Mouse (Mus musculus): ENCODE data around the gene Pih1d1.
A peak's percentile ranks its signal among the peaks of the same experiment; 100 is the strongest.
"Not testable (repeated sequence)": the region's sequence is repeated elsewhere in the genome, so short reads cannot be mapped to it uniquely, and the experiment has no call there.

The Pih1d1 gene

GRCm38 (mm10) chr7:45148534-45149098 is 5.5 kb upstream of the Pih1d1 start:
- no peak for DNase-seq (ENCODE audit: low spot score)

GRCm38 (mm10) chr7:45149545-45149944 is 4.6 kb upstream of the Pih1d1 start:
- no peak for DNase-seq (ENCODE audit: low spot score)

- no peak for DNase-seq (ENCODE audit: low spot score)
Measured at GRCm38 (mm10) chr7:45150321-45150720, 3.8 kb upstream of the Pih1d1 start.

GRCm38 (mm10) chr7:45151303-45151702 is 2.8 kb upstream of the Pih1d1 start:
- DNase-seq (ENCODE audit: low spot score): no peak

DNA sequence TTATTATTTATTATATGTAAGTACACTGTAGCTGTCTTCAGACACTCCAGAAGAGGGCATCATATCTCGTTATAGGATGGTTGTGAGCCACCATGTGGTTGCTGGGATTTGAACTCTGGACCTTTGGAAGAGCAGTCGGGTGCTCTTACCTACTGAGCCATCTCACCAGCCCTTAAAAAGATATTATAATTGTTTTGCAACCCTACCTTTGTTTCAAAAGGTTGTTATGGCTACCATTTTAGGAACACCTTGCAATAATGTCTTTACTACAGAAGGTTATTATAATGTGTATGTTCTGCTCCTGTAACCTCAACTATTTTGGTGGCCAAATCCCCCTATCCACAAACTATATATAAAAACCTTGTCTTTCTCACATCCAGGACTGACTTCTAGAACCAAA is 1.1 kb upstream of the Pih1d1 start:
- not testable (repeated sequence) for DNase-seq (ENCODE audit: low spot score)

DNA sequence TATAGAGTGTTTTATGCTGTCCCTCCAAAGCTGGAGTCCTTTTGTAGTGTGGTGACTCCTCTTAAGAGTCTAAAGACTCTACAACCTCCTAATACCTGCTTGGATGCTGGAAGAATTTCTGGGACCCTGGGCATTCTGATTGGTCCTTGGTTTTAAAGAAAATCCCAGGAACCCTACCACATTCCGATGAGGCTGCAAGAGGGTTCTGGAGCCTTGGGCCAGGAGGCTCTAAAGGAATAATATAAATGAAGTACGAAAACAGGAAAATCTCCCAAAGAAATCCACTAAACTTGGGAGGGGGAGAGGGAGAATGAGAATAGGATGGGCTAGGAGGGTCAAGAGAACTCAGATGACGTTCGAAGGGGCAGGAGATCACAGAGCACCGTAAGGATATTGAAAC is 517 bp upstream of the Pih1d1 start:
- no peak for DNase-seq (ENCODE audit: low spot score)

DNA sequence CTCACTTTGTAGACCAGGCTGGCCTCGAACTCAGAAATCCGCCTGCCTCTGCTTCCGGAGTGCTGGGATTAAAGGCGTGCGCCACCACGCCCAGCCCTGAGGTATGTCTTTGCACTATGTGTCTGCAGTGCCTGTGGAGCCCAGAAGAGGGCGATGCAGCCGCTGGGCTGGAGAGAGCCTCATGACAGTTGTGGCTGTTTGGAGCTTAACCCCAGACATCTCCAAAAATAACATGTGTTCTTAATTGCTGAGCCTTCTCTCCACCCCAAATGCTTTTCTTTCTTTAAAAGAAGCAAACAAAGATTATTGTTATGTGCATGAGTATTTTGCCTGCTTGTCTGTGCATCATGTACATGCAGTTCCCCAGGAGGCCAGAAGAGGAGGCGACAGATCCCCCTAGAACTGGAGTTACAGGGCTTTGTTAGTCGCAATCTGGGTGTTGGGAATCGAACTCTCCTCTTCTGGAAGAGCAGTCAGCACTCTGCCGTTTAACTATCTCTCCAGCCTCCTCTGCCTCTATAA is 951 bp downstream of the Pih1d1 start:
- no peak for DNase-seq (ENCODE audit: low spot score)

DNA sequence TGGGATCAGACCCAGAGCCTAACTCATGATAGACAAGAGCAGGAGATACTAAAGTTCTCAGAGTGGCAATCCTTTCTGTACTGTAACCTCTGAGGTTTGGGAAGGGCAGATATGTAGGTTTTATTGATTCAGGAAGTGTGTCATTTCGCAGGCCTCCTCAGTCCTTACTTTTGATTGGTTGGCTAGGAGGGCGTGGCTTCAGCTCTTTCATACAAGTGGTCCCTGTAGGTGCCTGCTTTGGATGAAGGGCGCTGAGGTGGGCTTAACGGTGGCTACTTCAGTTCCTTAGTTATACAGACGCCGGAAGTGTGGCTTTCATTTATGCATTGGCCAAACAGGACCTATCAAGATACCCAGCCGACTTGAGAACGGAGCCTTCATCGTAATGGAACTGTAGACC is 1.5 kb downstream of the Pih1d1 start:
- no peak for DNase-seq (ENCODE audit: low spot score)

DNA sequence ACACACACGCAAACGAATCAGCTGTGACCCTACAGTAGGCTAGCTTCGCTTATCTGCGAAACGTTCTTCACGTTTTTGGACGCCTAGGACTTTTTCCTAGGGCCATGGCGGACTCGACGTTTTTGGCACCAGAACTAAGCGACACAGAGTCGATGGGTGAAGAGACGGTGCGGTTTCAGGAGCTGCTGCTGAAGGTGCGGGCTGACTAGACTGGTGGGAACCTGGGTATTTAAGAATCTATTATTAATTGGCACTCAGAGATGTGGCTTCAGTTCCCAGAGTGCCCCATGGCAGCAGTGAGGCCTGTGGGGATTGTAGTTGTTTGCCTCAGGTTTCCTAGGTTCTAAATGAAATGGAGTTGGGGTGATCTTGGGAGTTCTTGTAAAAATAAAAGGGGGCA is 2.1 kb downstream of the Pih1d1 start:
- DNase-seq (ENCODE audit: low spot score): no peak

DNA sequence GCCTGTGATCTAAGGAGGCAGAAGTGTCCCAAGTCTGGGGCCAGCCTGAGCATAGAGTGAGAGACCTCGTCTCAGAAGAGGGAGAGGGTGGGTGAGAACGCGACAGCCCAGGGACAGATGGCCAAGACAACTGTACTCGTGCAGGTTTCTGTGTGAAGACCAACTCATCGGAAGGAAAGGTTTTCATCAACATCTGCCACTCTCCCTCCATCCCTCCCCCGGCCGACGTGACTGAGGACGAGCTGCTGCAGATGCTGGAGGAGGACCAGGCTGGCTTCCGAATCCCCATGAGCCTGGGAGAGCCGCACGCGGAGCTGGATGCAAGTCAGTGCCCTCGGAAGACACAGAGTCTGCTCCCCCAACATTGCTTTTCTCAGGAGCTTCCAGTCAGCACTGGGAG is 3.4 kb downstream of the Pih1d1 start:
- DNase-seq (ENCODE audit: low spot score): no peak

DNA sequence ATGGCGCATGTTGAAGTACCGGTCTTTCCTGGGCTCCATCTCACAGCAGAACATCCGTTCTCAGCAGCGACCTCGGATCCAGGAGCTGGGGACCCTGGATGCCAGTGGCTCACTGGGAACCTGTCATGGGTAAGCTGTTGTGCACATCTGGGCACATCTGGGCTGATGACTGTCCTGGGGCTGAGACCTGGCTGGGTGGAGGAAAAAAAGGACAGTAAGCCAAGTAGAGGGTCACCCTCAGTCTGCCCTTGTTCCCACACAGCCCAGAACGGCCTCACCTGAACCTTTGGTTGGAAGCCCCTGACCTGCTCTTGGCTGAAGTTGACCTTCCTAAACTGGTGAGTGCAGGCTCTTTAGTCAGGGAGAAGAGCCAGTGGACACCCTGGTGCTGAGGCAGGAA is 4.9 kb downstream of the Pih1d1 start:
- DNase-seq (ENCODE audit: low spot score): no peak

- DNase-seq (ENCODE audit: low spot score): no peak
Measured at GRCm38 (mm10) chr7:45160316-45160800, 6.3 kb downstream of the Pih1d1 start.

GRCm38 (mm10) chr7:45160866-45161265 is 6.8 kb downstream of the Pih1d1 start:
- DNase-seq (ENCODE audit: low spot score): no peak

DNA sequence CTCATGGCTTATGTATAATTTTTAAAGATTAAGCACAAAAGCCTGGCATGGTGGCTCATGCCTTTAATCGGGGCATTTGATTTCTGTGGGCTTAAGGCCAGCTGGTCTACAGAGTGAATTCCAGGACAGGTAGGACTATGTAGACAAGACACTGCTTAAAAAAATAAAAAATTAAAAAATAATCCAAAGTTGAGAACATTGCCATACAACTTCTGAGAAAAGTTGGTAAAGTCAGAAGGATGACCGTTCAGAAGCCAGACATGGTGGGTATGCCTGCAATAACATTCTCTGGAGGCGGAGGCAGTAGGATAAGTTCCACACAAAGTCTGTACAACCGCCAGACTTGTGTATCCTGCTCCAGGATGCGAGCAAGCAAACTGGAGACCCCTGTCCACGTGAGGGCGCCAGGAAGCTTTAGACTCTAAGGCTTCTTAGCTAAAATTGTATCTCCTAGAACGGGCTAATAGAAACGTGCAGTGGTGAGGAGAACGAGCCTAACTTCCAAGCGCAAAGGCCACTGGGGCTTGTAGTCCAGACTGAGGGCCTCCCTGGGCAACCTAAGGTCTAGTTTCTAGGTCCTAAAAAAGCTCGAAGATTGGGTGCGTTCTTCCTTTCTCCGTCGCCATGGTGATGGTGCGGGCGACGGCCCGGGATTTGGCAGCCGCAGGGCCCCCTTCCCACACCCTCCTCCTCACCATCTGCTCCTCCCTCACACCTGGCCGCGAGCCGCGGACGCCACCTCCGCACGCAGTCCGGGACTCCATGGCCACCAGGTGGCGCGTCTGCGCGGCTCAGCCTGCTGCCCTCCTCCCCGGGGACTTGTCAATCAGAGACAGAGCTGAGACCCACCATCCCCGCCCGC is 7.7 kb downstream of the Pih1d1 start:
- DNase-seq (ENCODE audit: low spot score): peak; percentile 75

GRCm38 (mm10) chr7:45162551-45162950 is 8.4 kb downstream of the Pih1d1 start:
- no peak for DNase-seq (ENCODE audit: low spot score)

DNA sequence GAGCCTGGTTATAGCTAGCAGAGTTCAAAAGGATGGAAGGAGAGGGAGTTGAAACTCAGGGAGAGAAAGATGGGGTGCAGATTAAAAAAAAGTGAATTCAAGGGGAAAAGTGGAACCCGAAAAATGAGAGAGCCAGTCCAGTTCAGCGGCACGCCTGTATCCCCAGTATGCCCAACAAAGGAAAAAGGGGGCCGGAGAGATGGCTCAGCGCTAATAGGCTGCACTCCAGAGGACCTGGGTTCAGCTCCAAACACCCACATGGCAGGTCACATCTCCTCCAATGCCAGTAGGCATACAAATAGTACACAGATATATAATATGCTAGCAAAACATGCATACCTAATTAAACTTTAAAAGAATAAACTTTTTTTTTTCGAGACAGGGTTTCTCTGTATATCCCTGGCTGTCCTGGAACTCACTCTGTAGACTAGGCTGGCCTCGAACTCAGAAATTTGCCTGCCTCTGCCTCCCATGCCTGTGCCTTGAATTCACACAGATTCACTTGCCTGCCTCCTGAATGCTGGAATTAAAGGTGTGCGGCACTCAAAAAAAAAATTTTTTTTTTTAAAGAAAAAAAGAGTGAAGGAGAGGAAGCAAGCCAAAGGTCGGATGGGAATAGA is 9.0 kb downstream of the Pih1d1 start:
- DNase-seq (ENCODE audit: low spot score): no peak

- DNase-seq (ENCODE audit: low spot score): no peak
Measured at GRCm38 (mm10) chr7:45163735-45164490, 9.8 kb downstream of the Pih1d1 start, which contains the start of gene Slc17a7. TSS of gene Slc17a7 (plus strand) at chr7:45163949.

- no peak for DNase-seq (ENCODE audit: low spot score)
Measured at GRCm38 (mm10) chr7:45164833-45165232, 10.7 kb downstream of the Pih1d1 start.

DNA sequence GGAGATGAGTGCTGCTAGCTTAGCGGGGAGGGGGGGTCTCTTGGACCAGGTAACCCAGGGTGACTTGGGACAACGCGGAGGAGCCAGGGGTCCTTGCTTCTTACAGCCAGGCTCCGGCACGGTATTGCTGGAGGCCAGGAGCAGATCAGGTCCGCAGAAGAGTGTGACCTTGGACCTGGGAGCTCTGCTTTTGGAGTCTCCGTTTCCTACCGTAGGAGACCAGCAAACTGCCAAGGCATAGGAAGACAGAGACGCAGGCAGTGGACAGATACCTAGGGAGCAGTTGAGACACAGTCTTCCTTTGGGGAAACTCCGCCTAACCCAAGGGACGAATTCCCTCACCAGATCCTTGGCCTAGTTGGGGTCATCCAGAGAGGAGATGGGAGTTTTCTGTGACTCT is 11.6 kb downstream of the Pih1d1 start:
- DNase-seq (ENCODE audit: low spot score): no peak

DNA sequence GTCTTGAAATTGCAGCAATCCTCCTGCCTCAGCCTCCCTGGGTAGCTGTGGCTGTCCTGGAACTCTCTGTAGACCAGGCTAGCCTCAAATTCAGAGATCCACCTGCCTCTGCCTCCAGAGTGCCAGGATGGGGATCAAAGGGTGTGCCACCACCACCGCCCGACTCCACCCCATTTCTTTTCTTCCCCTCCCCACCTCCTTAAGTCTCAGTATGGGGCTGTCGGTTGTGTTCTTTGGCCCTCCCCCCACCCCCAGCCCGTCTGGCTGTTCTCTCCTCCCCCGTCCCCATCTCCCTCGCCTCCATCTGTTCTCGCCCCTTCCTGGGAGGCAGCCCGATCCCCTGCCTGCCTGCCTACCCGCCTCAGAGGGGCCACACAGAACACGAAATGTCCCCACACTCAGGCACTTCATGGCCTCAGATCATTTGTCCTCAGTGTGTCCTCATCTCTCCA is 12.9 kb downstream of the Pih1d1 start:
- no peak for DNase-seq (ENCODE audit: low spot score)

DNA sequence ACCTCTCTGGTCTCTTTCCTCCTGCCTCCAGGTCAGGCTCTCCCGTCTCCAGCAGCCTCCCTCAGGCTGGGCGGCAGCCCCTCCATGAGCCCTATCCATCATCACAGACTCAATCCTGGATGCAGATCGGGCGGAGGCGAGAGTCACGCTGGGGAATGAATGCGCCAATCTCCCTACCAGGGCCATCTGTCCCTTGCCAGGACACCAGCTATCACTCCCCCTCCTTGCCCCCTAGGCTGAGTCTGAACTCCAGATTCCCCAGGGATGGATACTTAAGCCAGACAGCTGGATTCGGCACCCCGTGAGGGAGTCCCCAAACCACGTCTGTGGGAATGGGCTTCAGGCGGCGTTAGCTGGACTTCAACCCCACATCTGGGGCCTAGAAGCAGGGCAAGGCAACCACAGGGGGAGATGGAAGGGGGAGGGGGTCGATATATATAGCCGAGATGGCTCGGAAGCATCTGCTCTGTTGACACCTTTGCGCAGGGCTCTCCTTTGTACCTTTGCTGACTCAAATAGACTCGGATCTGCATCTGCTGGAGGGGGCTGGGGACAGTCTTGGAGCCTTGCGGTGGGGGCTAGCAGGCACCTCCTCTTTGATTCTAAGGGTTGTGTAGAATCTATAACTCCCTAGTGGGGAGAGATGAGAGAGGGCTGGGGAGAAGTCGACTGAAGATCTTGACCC is 13.8 kb downstream of the Pih1d1 start:
- DNase-seq (ENCODE audit: low spot score): no peak

Data from urinary bladder, postnatal 10 days (tissue).